ENCODE assay signal across 9 mouse cellular contexts in the genomic region with DNA sequence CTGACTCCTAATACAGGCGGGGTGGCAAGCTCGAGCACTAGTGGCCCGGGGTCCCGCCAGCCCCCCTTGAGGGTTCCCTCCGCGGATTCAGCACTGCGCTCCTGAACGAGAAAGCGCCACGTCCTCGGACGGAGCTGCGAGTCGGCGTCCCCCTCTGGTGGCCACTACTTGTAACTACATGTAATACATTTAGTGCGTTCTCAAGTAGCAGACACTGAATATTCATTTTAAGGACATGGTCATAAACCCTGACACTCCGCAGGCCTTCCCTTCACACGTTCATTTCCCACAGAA. TPM values are rescaled to one million over a fixed set of nuclear protein-coding genes. Genes with fewer than 3 reads are reported as not detected.
DNase-seq lines count a peak whose midpoint lies in the region; ATAC-seq and TF ChIP-seq lines count a peak whose summit lies in the region.
"Had no signal": no experiment of that assay in that cellular context is flagged by ENCODE, and none has a peak within 500 bp of the region (broad histone marks: within the 10 kb centered on the region; RNA-seq: fewer than 3 reads in every experiment).

No protein-coding gene starts in this region.

- peak; percentile 66 for DNase-seq in CH12.LX (ENCODE audit: extremely low read depth)
- DNase-seq in fibroblast of lung, adult 2 months (ENCODE audit: low read depth), result peak; percentile 9
- peak; percentile 70 for DNase-seq in heart, postnatal 0 days (ENCODE audit: low spot score)
- DNase-seq in kidney, postnatal 4 days, result peak; percentile 77 to 83
- peak; percentile 52 for DNase-seq in ovary, postnatal 14 days (ENCODE audit: low spot score)
- peak; percentile 69 for DNase-seq in thymus, postnatal 14 days

- no peak overlapping the region for H3K27ac ChIP-seq in CH12.LX (ENCODE audit: insufficient read depth, low read depth)
- no peak overlapping the region for H3K27ac ChIP-seq in bone marrow, adult 2 months (ENCODE audit: control insufficient read depth, insufficient read depth, low read depth, low read length, poor library complexity)
- H3K27ac ChIP-seq in heart, postnatal 0 days (ENCODE audit: low read depth), result no peak overlapping the region
- no peak overlapping the region for H3K27ac ChIP-seq in lung, embryonic 16.5 days (ENCODE audit: low read length)

- no peak overlapping the region for H3K4me3 ChIP-seq in CH12.LX (replicated peaks in 1 of 3; ENCODE audit: low read depth in 2 of 3, low read length in 2 of 3, poor library complexity in 1 of 3)
- H3K4me3 ChIP-seq in bone marrow, adult 2 months (replicated peaks; ENCODE audit: control insufficient read depth, low read depth, low read length), result no peak overlapping the region
- peak overlapping the region; percentile 8; the same call in 1 of the 2 replicates for H3K4me3 ChIP-seq in heart, postnatal 0 days (ENCODE audit: low read depth, low read length)
- peak overlapping the region; percentile 30 for H3K4me3 ChIP-seq in lung, embryonic 16.5 days (ENCODE audit: low read length)

- dilution Hi-C loops in CH12.LX (cut with MboI; ENCODE audit: extremely low pct_ligation_motif_present, extremely low pct_unique_long_range_greater_than_20kb, low sequenced_read_pairs), result no loop called here

- no peaks in the 10 kb centered on the region for H3K79me2 ChIP-seq in CH12.LX (replicated peaks; ENCODE audit: control insufficient read depth, extremely low read depth, insufficient read depth, poor library complexity, severe bottlenecking)

- peak; percentile 88 to 99 for TF ChIP-seq CTCF in CH12.LX (conservative IDR thresholded peaks at IDR 0.05 in 1 of 2, IDR thresholded peaks at IDR 0.05 in 1 of 2; ENCODE audit: low read depth in 2 of 2, low read length in 2 of 2)
- TF ChIP-seq CTCF in bone marrow, adult 2 months (IDR thresholded peaks at IDR 0.05; ENCODE audit: control insufficient read depth, insufficient read depth, low read length), result peak; percentile 92
- TF ChIP-seq CTCF in heart, postnatal 0 days (IDR thresholded peaks at IDR 0.05; ENCODE audit: low read depth), result peak; percentile 90

- peaks cover 0 to 7% of the 10 kb centered on the region in 2 experiments; a peak in 2 of 4 replicates for H3K4me1 ChIP-seq in CH12.LX (ENCODE audit: control insufficient read depth in 1 of 2, insufficient read depth in 2 of 2)
- H3K4me1 ChIP-seq in bone marrow, adult 2 months (ENCODE audit: control insufficient read depth, insufficient read depth, low read length), result no peaks in the 10 kb centered on the region
- H3K4me1 ChIP-seq in heart, postnatal 0 days (ENCODE audit: control insufficient read depth, insufficient read depth), result no peaks in the 10 kb centered on the region
- H3K4me1 ChIP-seq in lung, embryonic 16.5 days (replicated peaks; ENCODE audit: control insufficient read depth, insufficient read depth, low read length), result no peaks in the 10 kb centered on the region; the same call in 1 of the 2 replicates

- TF ChIP-seq POLR2A in CH12.LX (IDR thresholded peaks at IDR 0.05; ENCODE audit: low read depth, low read length), result no peak
- no peak for TF ChIP-seq POLR2A in bone marrow, adult 2 months (IDR thresholded peaks at IDR 0.05; ENCODE audit: borderline replicate concordance, control insufficient read depth, low read depth, low read length)

- 2% methylated on average over 18 of the region's 18 CpGs for WGBS in bone marrow, adult 2 months
- under 1% methylated on average over 18 of the region's 18 CpGs for WGBS in heart, postnatal 0 days
- 0% methylated on average over 18 of the region's 18 CpGs for WGBS in lung, embryonic 16.5 days

- H3K9me3 ChIP-seq in CH12.LX (replicated peaks; ENCODE audit: low read length), result no peaks in the 10 kb centered on the region
- no peaks in the 10 kb centered on the region for H3K9me3 ChIP-seq in heart, postnatal 0 days (replicated peaks; ENCODE audit: control insufficient read depth, low read length)
- no peaks in the 10 kb centered on the region for H3K9me3 ChIP-seq in lung, embryonic 16.5 days (ENCODE audit: control insufficient read depth, low read length)

- peak; percentile 96 for TF ChIP-seq RAD21 in CH12.LX (IDR thresholded peaks at IDR 0.05; ENCODE audit: low read depth, low read length)

- no peaks in the 10 kb centered on the region for H3K36me3 ChIP-seq in CH12.LX (replicated peaks in 1 of 2; ENCODE audit: control insufficient read depth in 1 of 2, insufficient read depth in 1 of 2, low read length in 1 of 2)
- H3K36me3 ChIP-seq in heart, postnatal 0 days (replicated peaks; ENCODE audit: control insufficient read depth, insufficient read depth, low read length), result no peaks in the 10 kb centered on the region
- H3K36me3 ChIP-seq in lung, embryonic 16.5 days (ENCODE audit: control insufficient read depth, insufficient read depth, low read length), result no peaks in the 10 kb centered on the region

- TF ChIP-seq EP300 in CH12.LX (IDR thresholded peaks at IDR 0.05; ENCODE audit: low read length), result no peak
- TF ChIP-seq EP300 in heart, postnatal 0 days (IDR thresholded peaks at IDR 0.05; ENCODE audit: low read depth), result no peak

- H3K27me3 ChIP-seq in CH12.LX (replicated peaks), result peaks cover 70% of the 10 kb centered on the region
- H3K27me3 ChIP-seq in heart, postnatal 0 days (ENCODE audit: control insufficient read depth, insufficient read depth, low read length), result peaks cover 14% of the 10 kb centered on the region
- peaks cover 7% of the 10 kb centered on the region for H3K27me3 ChIP-seq in lung, embryonic 16.5 days (ENCODE audit: control insufficient read depth, insufficient read depth, low read depth, low read length)

- ATAC-seq in heart, postnatal 0 days (ENCODE audit: insufficient read depth, low read depth), result peak; percentile 62; the same call in 1 of the 2 replicates
- peak; percentile 59; the same call in 1 of the 2 replicates for ATAC-seq in lung, embryonic 16.5 days (ENCODE audit: low read depth)

- in situ Hi-C loops in CH12.LX (cut with MboI; ENCODE audit: low pct_ligation_motif_present, low pct_unique_long_range_greater_than_20kb, low sequenced_read_pairs), result loop anchor here (5.0 kb wide), 2 partner anchors 36 to 71 kb away; a partner anchor contains a TSS

- H3K9ac ChIP-seq in CH12.LX (ENCODE audit: insufficient read depth, low read depth), result no peak overlapping the region; the same call in 1 of the 2 replicates
- no peak overlapping the region for H3K9ac ChIP-seq in heart, postnatal 0 days (replicated peaks; ENCODE audit: low read depth, low read length)
- H3K9ac ChIP-seq in lung, embryonic 16.5 days (ENCODE audit: low read length), result 0 out of 2 replicates have a peak overlapping the region, but pooled peaks have one; percentile 44

- peak overlapping the region; percentile 80 for H3K4me2 ChIP-seq in CH12.LX (ENCODE audit: insufficient read depth, low read depth, poor library complexity, severe bottlenecking)
- peak overlapping the region; percentile 31 for H3K4me2 ChIP-seq in heart, postnatal 0 days (ENCODE audit: low read depth, low read length)
- H3K4me2 ChIP-seq in lung, embryonic 16.5 days (ENCODE audit: low read depth, low read length), result peak overlapping the region; percentile 57

TF ChIP-seq in CH12.LX, 34 proteins besides CTCF, POLR2A, EP300 and RAD21 (continues in another document):
- TF ChIP-seq GABPA (IDR thresholded peaks at IDR 0.05; ENCODE audit: insufficient replicate concordance, low read depth, low read length), result no peak

RNA-seq across cellular contexts. Expression of a gene that starts 6.9 kb away (rescaled TPM):
- total RNA-seq in CH12.LX (2012; rRNA removed) (not detected in 2 replicates), CH12.LX (2014; rRNA removed) (not detected in 2 replicates)
- not detected in 2 replicates for polyA plus RNA-seq in CH12.LX (2012; ENCODE audit: insufficient read length, low read depth)
- not detected in 2 replicates for polyA plus RNA-seq in bone marrow, adult 2 months (2011; ENCODE audit: insufficient read depth, insufficient read length, low replicate concordance, missing spikeins)
- total RNA-seq in heart, postnatal 0 days (2014; rRNA removed; ENCODE audit: low replicate concordance), result not detected in 2 replicates
- polyA plus RNA-seq in heart, postnatal 0 days (2015; fragmentation: Nextera tagmentation; extraction: Ambion mirVana), result not detected in 2 replicates
- 0.73 and 1.5 TPM in 2 replicates for polyA plus RNA-seq in lung, embryonic 16.5 days (2015; fragmentation: Nextera tagmentation; extraction: Ambion mirVana)

RNA-seq across cellular contexts. Expression of a gene that starts 17.8 kb away (rescaled TPM):
- total RNA-seq in CH12.LX (2012; rRNA removed), result 56.7 and 63.1 TPM in 2 replicates
- 36.1 and 38.5 TPM in 2 replicates for total RNA-seq in CH12.LX (2014; rRNA removed)
- polyA plus RNA-seq in CH12.LX (2012; ENCODE audit: insufficient read length, low read depth), result 29.7 and 35.4 TPM in 2 replicates
- 6.8 and 10.3 TPM in 2 replicates for polyA plus RNA-seq in bone marrow, adult 2 months (2011; ENCODE audit: insufficient read depth, insufficient read length, low replicate concordance, missing spikeins)
- total RNA-seq in heart, postnatal 0 days (2014; rRNA removed; ENCODE audit: low replicate concordance), result 28.7 and 45.8 TPM in 2 replicates
- 21.9 and 23.4 TPM in 2 replicates for polyA plus RNA-seq in heart, postnatal 0 days (2015; fragmentation: Nextera tagmentation; extraction: Ambion mirVana)
- polyA plus RNA-seq in lung, embryonic 16.5 days (2015; fragmentation: Nextera tagmentation; extraction: Ambion mirVana), result 33.3 and 34.8 TPM in 2 replicates

RNA-seq across cellular contexts. Expression of a gene that starts 30.8 kb away (rescaled TPM):
- total RNA-seq in CH12.LX (2012; rRNA removed) (not detected in 2 replicates), CH12.LX (2014; rRNA removed) (not detected in 2 replicates)
- not detected in 2 replicates for polyA plus RNA-seq in CH12.LX (2012; ENCODE audit: insufficient read length, low read depth)
- not detected in 2 replicates for polyA plus RNA-seq in bone marrow, adult 2 months (2011; ENCODE audit: insufficient read depth, insufficient read length, low replicate concordance, missing spikeins)
- not detected in 2 replicates for total RNA-seq in heart, postnatal 0 days (2014; rRNA removed; ENCODE audit: low replicate concordance)
- not detected in 2 replicates for polyA plus RNA-seq in heart, postnatal 0 days (2015; fragmentation: Nextera tagmentation; extraction: Ambion mirVana)
- not detected in 2 replicates for polyA plus RNA-seq in lung, embryonic 16.5 days (2015; fragmentation: Nextera tagmentation; extraction: Ambion mirVana)
- total RNA-seq: layer of hippocampus, adult 8-10 months had no signal

RNA-seq across cellular contexts. Expression of a gene that starts 37.3 kb away (rescaled TPM):
- total RNA-seq in CH12.LX (2012; rRNA removed), result not detected in 2 replicates
- not detected in 2 replicates for total RNA-seq in CH12.LX (2014; rRNA removed)
- polyA plus RNA-seq in CH12.LX (2012; ENCODE audit: insufficient read length, low read depth), result not detected in 2 replicates
- not detected in 2 replicates for polyA plus RNA-seq in bone marrow, adult 2 months (2011; ENCODE audit: insufficient read depth, insufficient read length, low replicate concordance, missing spikeins)
- total RNA-seq in heart, postnatal 0 days (2014; rRNA removed; ENCODE audit: low replicate concordance), result not detected in 2 replicates
- not detected in 2 replicates for polyA plus RNA-seq in heart, postnatal 0 days (2015; fragmentation: Nextera tagmentation; extraction: Ambion mirVana)
- not detected in 2 replicates for polyA plus RNA-seq in lung, embryonic 16.5 days (2015; fragmentation: Nextera tagmentation; extraction: Ambion mirVana)
- total RNA-seq: layer of hippocampus, adult 8-10 months had no signal

RNA-seq across cellular contexts. Expression of a gene that starts 46.7 kb away (rescaled TPM):
- total RNA-seq in CH12.LX (2012; rRNA removed) (66.9 and 78.7 TPM in 2 replicates), CH12.LX (2014; rRNA removed) (70.0 and 78.9 TPM in 2 replicates)
- 164 and 185 TPM in 2 replicates for polyA plus RNA-seq in CH12.LX (2012; ENCODE audit: insufficient read length, low read depth)
- polyA plus RNA-seq in bone marrow, adult 2 months (2011; ENCODE audit: insufficient read depth, insufficient read length, low replicate concordance, missing spikeins), result 40.1 and 43.4 TPM in 2 replicates
- 36.0 and 41.4 TPM in 2 replicates for total RNA-seq in heart, postnatal 0 days (2014; rRNA removed; ENCODE audit: low replicate concordance)
- polyA plus RNA-seq in heart, postnatal 0 days (2015; fragmentation: Nextera tagmentation; extraction: Ambion mirVana), result 90.1 and 92.7 TPM in 2 replicates
- 108 and 130 TPM in 2 replicates for polyA plus RNA-seq in lung, embryonic 16.5 days (2015; fragmentation: Nextera tagmentation; extraction: Ambion mirVana)

Comparison
In these comparisons a context has a peak if more than half of its experiments do, and no peak if none do; other contexts are left out.
1. DNase-seq: peak in every context shown above with its lines; median percentile 80 in kidney, postnatal 4 days; 70 in heart, postnatal 0 days; 69 in thymus, postnatal 14 days; 66 in CH12.LX; 52 in ovary, postnatal 14 days; 9 in fibroblast of lung, adult 2 months.
2. H3K4me3 ChIP-seq: peak in heart, postnatal 0 days (single experiment) and lung, embryonic 16.5 days (single experiment); none in CH12.LX (0 of 3) and bone marrow, adult 2 months (single experiment).
3. Peak in every context shown above with its lines, with median percentiles within 50 percentile points of each other: H3K4me2 ChIP-seq and CTCF ChIP-seq.